Mouse (Mus musculus) embryo, embryonic 11.5 days (tissue): Measurements from ENCODE around the gene Nr4a3.
A peak's percentile ranks its signal among the peaks of the same experiment; 100 is the strongest.

Experiments used
- DNase-seq: peaks from one replicate; pipeline ENCODE4 v3.0.0-alpha.2; 2012; ENCODE audit warnings: low read depth, low spot score

Gene Nr4a3

GRCm38 (mm10) chr4:48044491-48045211, at the start of gene Nr4a3:
Gene Nr4a3, plus strand, starts transcription at chr4:48045153.
- DNase-seq: peak; percentile 73

GRCm38 (mm10) chr4:48002969-48003368, 42.0 kb upstream of the Nr4a3 start:
- no peak for DNase-seq

GRCm38 (mm10) chr4:48003456-48003855, 41.5 kb upstream of the Nr4a3 start:
- no peak for DNase-seq

- no peak for DNase-seq
Measured at GRCm38 (mm10) chr4:48006355-48006754, 38.6 kb upstream of the Nr4a3 start.

- no peak for DNase-seq
Measured at GRCm38 (mm10) chr4:48012209-48012608, 32.7 kb upstream of the Nr4a3 start.

- DNase-seq: no peak
Measured at GRCm38 (mm10) chr4:48022966-48023365, 22.0 kb upstream of the Nr4a3 start.

GRCm38 (mm10) chr4:48029652-48030051, 15.3 kb upstream of the Nr4a3 start:
- no peak for DNase-seq

- no peak for DNase-seq
Measured at GRCm38 (mm10) chr4:48034287-48034686, 10.7 kb upstream of the Nr4a3 start.

GRCm38 (mm10) chr4:48037646-48038045, 7.3 kb upstream of the Nr4a3 start:
- DNase-seq: no peak

GRCm38 (mm10) chr4:48038847-48039246, 6.1 kb upstream of the Nr4a3 start:
- no peak for DNase-seq

- DNase-seq: no peak
Measured at GRCm38 (mm10) chr4:48039736-48040135, 5.2 kb upstream of the Nr4a3 start.

GRCm38 (mm10) chr4:48042466-48042785, 2.5 kb upstream of the Nr4a3 start:
- DNase-seq: no peak

- peak; percentile 93 for DNase-seq
Measured at GRCm38 (mm10) chr4:48042786-48043701, 1.9 kb upstream of the Nr4a3 start.

- no peak for DNase-seq
Measured at GRCm38 (mm10) chr4:48044141-48044490, 837 bp upstream of the Nr4a3 start.

GRCm38 (mm10) chr4:48045281-48045720, 348 bp downstream of the Nr4a3 start:
- no peak for DNase-seq

- no peak for DNase-seq
Measured at GRCm38 (mm10) chr4:48045721-48046460, 938 bp downstream of the Nr4a3 start.

GRCm38 (mm10) chr4:48046461-48046901, 1.5 kb downstream of the Nr4a3 start:
- no peak for DNase-seq

GRCm38 (mm10) chr4:48047136-48047765, 2.3 kb downstream of the Nr4a3 start:
- no peak for DNase-seq

GRCm38 (mm10) chr4:48047766-48048371, 2.9 kb downstream of the Nr4a3 start:
- DNase-seq: peak; percentile 47

GRCm38 (mm10) chr4:48048456-48049315, 3.7 kb downstream of the Nr4a3 start:
- DNase-seq: no peak
